Mouse (Mus musculus): ENCODE measurements around the gene Ddb2. TPM values are rescaled to one million over a fixed set of nuclear protein-coding genes. Genes with fewer than 3 reads are reported as not detected.

The Ddb2 gene
- polyA plus RNA-seq, 1 experiment from 2014 or later, result 20.0 TPM

DNA sequence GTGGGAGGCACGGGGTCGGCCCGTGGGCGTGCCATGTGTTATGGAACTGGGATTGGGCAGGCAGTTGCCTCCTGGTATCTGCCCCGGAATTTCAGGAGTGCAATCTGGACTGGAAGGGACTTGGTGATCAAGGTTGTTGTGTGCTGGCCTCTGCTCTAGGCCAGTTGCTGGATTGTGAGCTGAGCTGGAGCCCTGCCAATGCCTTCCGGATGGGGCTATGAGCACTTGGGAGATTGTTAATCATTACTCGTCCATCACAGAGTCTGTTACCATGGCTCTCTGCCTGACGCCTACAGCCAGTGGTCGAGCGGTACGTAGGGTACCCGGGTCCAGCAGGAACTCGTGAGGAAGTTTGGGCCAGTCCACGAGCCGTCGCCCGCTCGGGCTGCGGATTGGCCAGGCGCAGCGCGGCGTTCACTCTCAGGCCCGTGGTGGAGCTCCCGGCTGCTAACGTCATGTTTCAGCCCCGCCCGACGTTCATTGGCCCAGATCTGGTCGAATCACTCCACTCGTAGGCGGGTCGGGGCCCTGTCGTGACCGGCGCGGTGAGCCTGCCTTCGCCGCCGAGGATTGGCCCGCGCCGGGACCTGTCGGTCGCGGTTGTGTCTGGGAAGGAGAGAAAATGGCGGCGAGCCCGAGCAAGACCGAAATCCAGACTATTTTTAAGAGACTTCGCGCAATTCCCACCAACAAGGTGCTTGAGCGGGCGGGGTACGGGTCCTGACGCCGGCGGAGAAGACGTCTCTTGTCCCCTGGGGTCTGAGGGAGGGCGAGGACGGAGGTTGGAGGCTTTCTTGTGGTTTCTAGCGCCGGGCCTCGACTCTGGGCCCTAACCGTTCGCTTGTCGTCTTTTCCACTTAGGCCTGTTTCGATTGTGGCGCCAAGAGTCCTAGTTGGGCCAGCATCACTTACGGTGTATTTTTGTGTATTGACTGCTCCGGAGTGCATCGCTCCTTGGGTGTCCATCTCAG lies 28.2 kb upstream of the Ddb2 start, which contains the start of gene Arfgap2:
TSS of gene Arfgap2 (plus strand) at position 264 of the 971 bp plus-strand sequence.
- Histone ChIP-seq H3K4me1 (peaks cover 18% of the 10 kb centered on the region), H3K36me3 (peaks cover 72% of the 10 kb centered on the region), H3K4me2 (peak within 1 kb of the TSS; percentile 73), H3K9me3 (no peaks in the 10 kb centered on the region), H3K27ac (peak within 1 kb of the TSS; percentile 94), H3K27me3 (no peaks in the 10 kb centered on the region), H3K9ac (peak within 1 kb of the TSS; percentile 92), H3K4me3 (peak within 1 kb of the TSS; percentile 79)
- WGBS, result 1% methylated on average over 72 of the region's 72 CpGs
- ATAC-seq (ENCODE audit: insufficient number of reproducible peaks, low FRiP score, low TSS enrichment, low read depth), result peak; percentile 98

DNA sequence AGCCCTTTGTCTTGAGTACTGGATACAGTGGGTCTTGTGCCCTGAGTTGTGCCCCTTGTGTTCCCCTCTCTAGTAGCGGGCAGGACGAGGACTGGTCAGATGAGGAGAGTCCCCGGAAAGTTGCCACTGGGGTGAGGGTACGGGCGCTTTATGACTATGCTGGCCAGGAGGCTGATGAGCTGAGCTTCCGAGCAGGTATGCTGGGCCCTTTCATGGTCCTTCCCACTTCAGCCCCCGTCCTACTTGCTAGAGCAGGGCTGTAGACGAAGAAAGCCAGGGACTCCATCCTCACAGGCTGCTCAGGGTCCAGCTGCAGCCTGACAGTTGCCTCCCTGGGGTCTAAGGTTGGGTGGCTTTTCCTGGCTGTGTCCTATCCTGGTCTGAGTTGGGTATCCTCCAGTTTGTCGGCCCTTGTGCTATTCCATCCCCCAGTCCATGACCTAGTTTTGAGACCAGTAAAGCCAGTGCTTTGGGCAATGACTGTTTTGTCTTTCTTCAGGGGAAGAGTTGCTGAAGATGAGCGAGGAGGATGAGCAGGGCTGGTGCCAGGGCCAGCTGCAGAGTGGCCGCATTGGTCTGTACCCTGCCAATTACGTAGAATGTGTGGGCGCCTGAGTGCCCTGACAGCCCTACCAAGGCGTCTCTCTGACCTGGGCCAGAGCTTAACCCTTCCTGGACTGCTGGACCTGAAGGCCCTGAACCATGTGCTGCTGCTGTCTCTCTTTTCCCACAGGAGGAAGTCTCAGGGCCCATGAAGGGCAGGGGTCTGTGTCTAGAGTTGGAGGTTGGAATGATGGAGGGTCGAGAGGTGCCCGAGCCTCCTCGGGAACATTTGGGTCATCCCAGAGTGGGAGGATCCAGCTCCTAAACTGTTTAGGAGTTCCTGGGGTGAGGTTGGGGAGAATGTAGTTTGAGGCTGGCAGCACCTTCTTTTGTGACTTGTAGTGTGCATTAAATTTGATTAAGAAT lies 27.2 kb upstream of the Ddb2 start:
- WGBS, result 86% methylated on average over 17 of the region's 17 CpGs
- H3K27me3 ChIP-seq, result no peaks in the 10 kb centered on the region
- peak overlapping the region; percentile 73 for H3K4me2 ChIP-seq
- peak overlapping the region; percentile 41; the same call in 1 of the 2 replicates for H3K9ac ChIP-seq
- H3K36me3 ChIP-seq, result peaks cover 62% of the 10 kb centered on the region
- H3K27ac ChIP-seq, result peak overlapping the region; percentile 94
- peak overlapping the region; percentile 79 for H3K4me3 ChIP-seq
- peaks cover 23% of the 10 kb centered on the region for H3K4me1 ChIP-seq
- ATAC-seq (ENCODE audit: insufficient number of reproducible peaks, low FRiP score, low TSS enrichment, low read depth), result no peak
- no peaks in the 10 kb centered on the region for H3K9me3 ChIP-seq

DNA sequence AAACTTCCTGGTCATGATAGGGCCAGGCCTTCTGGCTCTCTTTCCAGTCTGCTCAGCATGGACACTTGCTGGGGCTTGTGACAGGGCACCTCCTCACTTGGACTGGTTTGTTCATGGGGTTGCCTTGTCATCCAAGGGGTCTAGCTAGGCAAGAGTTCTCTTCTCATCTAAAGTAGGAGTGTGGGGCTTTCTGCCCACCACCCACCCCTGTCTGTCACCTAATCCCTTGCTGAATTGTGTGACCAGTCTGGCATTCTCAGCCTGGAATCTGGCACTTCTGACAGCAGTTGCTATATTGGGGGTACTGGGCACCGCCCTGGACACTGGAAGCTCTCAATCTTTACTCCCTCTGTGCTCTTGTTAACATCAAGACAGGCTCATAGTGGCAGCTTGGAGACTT lies 22.7 kb upstream of the Ddb2 start:
- peaks cover 12% of the 10 kb centered on the region for H3K27me3 ChIP-seq
- no peaks in the 10 kb centered on the region for H3K9me3 ChIP-seq
- no peak overlapping the region for H3K4me3 ChIP-seq
- no peak overlapping the region for H3K9ac ChIP-seq
- peaks cover 38% of the 10 kb centered on the region for H3K36me3 ChIP-seq
- ATAC-seq (ENCODE audit: insufficient number of reproducible peaks, low FRiP score, low TSS enrichment, low read depth), result no peak
- no peak overlapping the region for H3K4me2 ChIP-seq
- H3K27ac ChIP-seq, result no peak overlapping the region
- H3K4me1 ChIP-seq, result peaks cover 48% of the 10 kb centered on the region
- 94% methylated on average over 1 of the region's 1 CpGs for WGBS

GRCm38 (mm10) chr2:91258830-91259229 lies 22.0 kb upstream of the Ddb2 start:
- peaks cover 41% of the 10 kb centered on the region for H3K4me1 ChIP-seq
- no peak for ATAC-seq (ENCODE audit: insufficient number of reproducible peaks, low FRiP score, low TSS enrichment, low read depth)
- peak overlapping the region; percentile 78; the same call in 1 of the 2 replicates for H3K4me3 ChIP-seq
- no peak overlapping the region for H3K9ac ChIP-seq
- H3K27me3 ChIP-seq, result peaks cover 19% of the 10 kb centered on the region
- WGBS, result 39% methylated on average over 1 of the region's 1 CpGs
- peaks cover 34% of the 10 kb centered on the region for H3K36me3 ChIP-seq
- peak overlapping the region; percentile 87; the same call in 1 of the 2 replicates for H3K4me2 ChIP-seq
- H3K27ac ChIP-seq, result peak overlapping the region; percentile 90
- no peaks in the 10 kb centered on the region for H3K9me3 ChIP-seq

DNA sequence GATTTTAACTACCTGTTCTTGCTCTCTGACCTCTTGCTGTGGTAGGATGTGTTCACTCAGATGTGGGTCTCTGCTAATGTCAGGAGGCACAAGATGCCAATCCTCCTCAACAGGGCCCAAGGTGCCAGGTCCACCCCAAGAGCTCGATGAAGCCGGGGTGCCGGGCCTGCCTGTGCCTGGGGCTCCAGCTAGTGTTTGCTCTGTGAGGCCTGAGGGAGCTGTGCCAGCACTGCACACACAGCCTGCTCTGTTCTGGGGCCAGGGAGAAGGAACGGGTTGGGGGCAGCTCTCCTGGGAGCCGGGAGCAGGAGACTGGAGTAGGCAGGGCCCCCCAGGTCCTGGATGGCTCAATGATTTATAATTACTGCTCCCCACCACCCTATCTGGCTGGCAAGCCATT lies 21.3 kb upstream of the Ddb2 start:
- H3K9me3 ChIP-seq, result no peaks in the 10 kb centered on the region
- WGBS, result 40% methylated on average over 5 of the region's 5 CpGs
- H3K36me3 ChIP-seq, result peaks cover 26% of the 10 kb centered on the region
- peaks cover 40% of the 10 kb centered on the region for H3K4me1 ChIP-seq
- H3K4me3 ChIP-seq, result peak overlapping the region; percentile 78
- H3K9ac ChIP-seq, result peak overlapping the region; percentile 61
- H3K27ac ChIP-seq, result peak overlapping the region; percentile 90
- ATAC-seq (ENCODE audit: insufficient number of reproducible peaks, low FRiP score, low TSS enrichment, low read depth), result no peak
- H3K4me2 ChIP-seq, result peak overlapping the region; percentile 87
- H3K27me3 ChIP-seq, result peaks cover 23% of the 10 kb centered on the region

GRCm38 (mm10) chr2:91257126-91257980 lies 20.6 kb upstream of the Ddb2 start:
- Histone ChIP-seq H3K4me1 (peaks cover 40% of the 10 kb centered on the region), H3K36me3 (peaks cover 19% of the 10 kb centered on the region), H3K9me3 (no peaks in the 10 kb centered on the region), H3K9ac (peak overlapping the region; percentile 61), H3K27ac (peak overlapping the region; percentile 90), H3K4me3 (peak overlapping the region; percentile 78), H3K27me3 (peaks cover 23% of the 10 kb centered on the region), H3K4me2 (peak overlapping the region; percentile 87)
- 2% methylated on average over 22 of the region's 22 CpGs for WGBS
- peak; percentile 73 for ATAC-seq (ENCODE audit: insufficient number of reproducible peaks, low FRiP score, low TSS enrichment, low read depth)

- H3K27me3 ChIP-seq, result peaks cover 23% of the 10 kb centered on the region
- peak overlapping the region; percentile 78 for H3K4me3 ChIP-seq
- peaks cover 40% of the 10 kb centered on the region for H3K4me1 ChIP-seq
- WGBS, result under 1% methylated on average over 52 of the region's 52 CpGs
- H3K9me3 ChIP-seq, result no peaks in the 10 kb centered on the region
- peak overlapping the region; percentile 90 for H3K27ac ChIP-seq
- H3K36me3 ChIP-seq, result peaks cover 14% of the 10 kb centered on the region
- peak overlapping the region; percentile 87 for H3K4me2 ChIP-seq
- peak; percentile 42; the same call in 1 of the 2 replicates for ATAC-seq (ENCODE audit: insufficient number of reproducible peaks, low FRiP score, low TSS enrichment, low read depth)
- H3K9ac ChIP-seq, result peak overlapping the region; percentile 61
These were observed 19.7 kb upstream of the Ddb2 start for GRCm38 (mm10) chr2:91256256-91257125.

DNA sequence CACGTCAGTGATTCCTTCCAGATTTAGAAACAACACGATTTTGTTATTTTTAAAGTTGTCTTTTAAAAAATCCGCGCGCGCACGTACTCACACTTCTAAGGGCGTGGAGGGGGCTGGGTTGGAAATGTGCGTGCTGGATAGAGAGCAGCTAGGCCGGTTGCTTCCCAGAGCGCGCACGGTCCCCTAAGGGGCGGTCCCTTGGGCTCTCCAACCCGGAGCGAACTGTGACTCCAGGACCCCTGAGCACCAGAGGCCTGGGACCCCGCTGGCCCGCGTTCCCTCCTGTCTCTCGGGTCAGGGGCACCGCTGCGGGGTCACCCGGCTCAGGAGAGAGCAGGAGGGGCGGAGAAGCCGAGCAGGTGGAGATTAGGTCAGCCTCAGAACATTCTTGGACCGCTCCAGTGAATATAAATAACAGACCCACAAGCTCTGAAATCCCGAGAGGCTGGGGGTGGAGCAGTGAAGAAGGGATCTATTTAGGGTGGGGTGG lies 18.9 kb upstream of the Ddb2 start, which contains the start of gene Pacsin3:
TSS of gene Pacsin3 (plus strand) at position 294 of the 490 bp plus-strand sequence.
- peak within 1 kb of the TSS; percentile 61 for H3K9ac ChIP-seq
- H3K4me1 ChIP-seq, result peaks cover 40% of the 10 kb centered on the region
- ATAC-seq (ENCODE audit: insufficient number of reproducible peaks, low FRiP score, low TSS enrichment, low read depth), result no peak
- H3K27me3 ChIP-seq, result peaks cover 23% of the 10 kb centered on the region
- peak within 1 kb of the TSS; percentile 78 for H3K4me3 ChIP-seq
- peak within 1 kb of the TSS; percentile 90 for H3K27ac ChIP-seq
- no peaks in the 10 kb centered on the region for H3K9me3 ChIP-seq
- peak within 1 kb of the TSS; percentile 87 for H3K4me2 ChIP-seq
- peaks cover 6% of the 10 kb centered on the region; the same call in 1 of the 2 replicates for H3K36me3 ChIP-seq
- 2% methylated on average over 27 of the region's 27 CpGs for WGBS

GRCm38 (mm10) chr2:91254725-91255380 lies 18.1 kb upstream of the Ddb2 start:
- 19% methylated on average over 8 of the region's 8 CpGs for WGBS
- H3K9ac ChIP-seq, result no peak overlapping the region
- no peak overlapping the region for H3K27ac ChIP-seq
- peak overlapping the region; percentile 87; the same call in 1 of the 2 replicates for H3K4me2 ChIP-seq
- no peaks in the 10 kb centered on the region for H3K36me3 ChIP-seq
- no peak overlapping the region for H3K4me3 ChIP-seq
- no peak for ATAC-seq (ENCODE audit: insufficient number of reproducible peaks, low FRiP score, low TSS enrichment, low read depth)
- peaks cover 23% of the 10 kb centered on the region for H3K27me3 ChIP-seq
- H3K4me1 ChIP-seq, result peaks cover 40% of the 10 kb centered on the region
- H3K9me3 ChIP-seq, result no peaks in the 10 kb centered on the region
